Mouse (Mus musculus): ENCODE results near the gene Acp5. TPM values are rescaled to one million over a fixed set of nuclear protein-coding genes. Genes with fewer than 3 reads are reported as not detected.
A peak's percentile ranks its signal among the peaks of the same experiment; 100 is the strongest.

Acp5 gene
- polyA plus RNA-seq, 1 experiment from 2014 or later = 9.1 TPM

DNA sequence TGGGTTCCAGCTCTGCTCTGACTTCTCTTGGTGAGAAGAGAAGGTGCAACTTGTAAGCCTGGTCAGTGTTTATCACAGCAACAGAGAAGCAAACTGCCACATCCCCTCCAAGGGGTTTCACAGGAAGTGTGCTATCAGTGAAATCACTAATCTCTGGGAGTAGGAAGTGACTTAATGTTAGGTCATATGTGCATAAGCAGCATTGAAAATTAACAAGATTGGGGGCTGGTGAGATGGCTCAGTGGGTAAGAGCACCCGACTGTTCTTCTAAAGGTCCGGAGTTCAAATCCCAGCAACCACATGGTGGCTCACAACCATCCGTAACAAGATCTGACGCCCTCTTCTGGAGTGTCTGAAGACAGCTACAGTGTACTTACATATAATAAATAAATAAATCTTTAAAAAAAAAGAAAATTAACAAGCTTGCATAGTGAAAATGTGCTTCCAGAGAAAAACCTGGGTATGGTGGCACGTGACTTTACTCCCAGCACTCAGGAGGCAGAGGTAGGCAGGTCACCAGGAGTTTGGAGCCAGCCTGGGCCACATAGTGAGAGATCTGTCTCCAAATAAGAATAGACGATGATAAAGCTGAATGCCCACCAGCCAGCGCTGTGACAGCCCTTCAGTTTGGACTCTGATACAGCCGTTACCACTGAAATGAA is 8.9 kb upstream of the Acp5 start:
- no peaks in the 10 kb centered on the region for H3K9me3 ChIP-seq (ENCODE audit: low read length)
- TF ChIP-seq CTCF (IDR thresholded peaks at IDR 0.05) = no peak
- no peak for TF ChIP-seq EP300 (IDR thresholded peaks at IDR 0.05)
- H3K27me3 ChIP-seq (replicated peaks; ENCODE audit: insufficient read depth, low read length) = no peaks in the 10 kb centered on the region
- H3K4me1 ChIP-seq (ENCODE audit: insufficient read depth, low read depth, low read length) = no peaks in the 10 kb centered on the region
- no peak for ATAC-seq
- no peak overlapping the region for H3K4me3 ChIP-seq (ENCODE audit: low read depth, low read length)
- H3K27ac ChIP-seq (ENCODE audit: low read length) = no peak overlapping the region
- WGBS = 76% methylated on average over 7 of the region's 8 CpGs
- no peaks in the 10 kb centered on the region for H3K36me3 ChIP-seq (ENCODE audit: insufficient read depth, low read length)
- H3K4me2 ChIP-seq (replicated peaks; ENCODE audit: low read depth, low read length) = no peak overlapping the region
- H3K9ac ChIP-seq (replicated peaks; ENCODE audit: low read depth) = no peak overlapping the region
- DNase-seq (ENCODE audit: low spot score) = no peak

DNA sequence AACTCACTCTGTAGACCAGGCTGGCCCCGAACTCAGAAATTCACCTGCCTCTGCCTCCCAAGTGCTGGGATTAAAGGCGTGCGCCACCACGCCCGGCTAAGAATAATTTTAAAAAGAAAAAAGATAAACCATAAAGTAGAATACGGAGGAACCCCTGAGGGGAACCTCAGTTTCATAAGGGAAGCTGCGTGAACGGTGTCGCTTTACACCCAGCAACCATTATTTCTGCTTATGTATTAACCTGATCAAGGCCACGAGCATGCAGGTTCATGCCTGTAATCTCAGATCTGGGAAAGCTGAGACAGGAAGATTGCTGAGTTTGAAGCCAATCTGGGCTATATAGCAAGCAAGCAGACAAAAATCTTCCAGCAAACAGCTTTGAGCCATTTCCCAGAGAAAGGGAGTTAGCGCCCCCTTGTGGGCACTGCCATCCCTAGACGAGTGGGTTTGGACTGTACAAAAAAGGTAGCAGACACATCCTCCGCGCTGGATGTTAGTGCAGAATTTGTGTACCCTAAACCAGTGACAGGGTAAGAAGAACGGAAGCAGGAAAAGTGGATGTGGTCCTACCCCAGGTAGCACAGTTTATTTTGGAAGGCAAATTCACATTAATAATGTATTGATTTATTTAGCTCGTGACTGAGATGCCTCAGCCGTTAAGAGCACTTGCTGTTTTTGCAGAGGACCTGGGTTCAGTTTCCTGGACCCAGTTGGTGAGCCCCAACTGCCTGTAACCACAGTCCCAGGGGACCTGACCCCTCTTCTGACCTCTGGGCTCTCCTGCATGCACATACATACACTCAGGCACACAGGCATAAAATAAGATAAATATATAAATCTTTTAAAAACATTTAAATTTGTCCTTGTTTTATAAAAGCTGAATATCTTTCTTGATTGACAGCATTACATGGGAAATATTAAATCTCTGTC is 7.9 kb upstream of the Acp5 start:
- DNase-seq (ENCODE audit: low spot score) (peak; percentile 86), ATAC-seq (peak; percentile 54)
- no peak for TF ChIP-seq EP300 (IDR thresholded peaks at IDR 0.05)
- peak; percentile 96 for TF ChIP-seq CTCF (IDR thresholded peaks at IDR 0.05)
- 48% methylated on average over 17 of the region's 17 CpGs for WGBS
- H3K36me3 ChIP-seq (ENCODE audit: insufficient read depth, low read length) = no peaks in the 10 kb centered on the region
- H3K27me3 ChIP-seq (replicated peaks; ENCODE audit: insufficient read depth, low read length) = no peaks in the 10 kb centered on the region
- H3K4me1 ChIP-seq (ENCODE audit: insufficient read depth, low read depth, low read length) = no peaks in the 10 kb centered on the region
- H3K27ac ChIP-seq (ENCODE audit: low read length) = no peak overlapping the region
- H3K4me3 ChIP-seq (ENCODE audit: low read depth, low read length) = no peak overlapping the region
- no peak overlapping the region for H3K9ac ChIP-seq (replicated peaks; ENCODE audit: low read depth)
- H3K9me3 ChIP-seq (ENCODE audit: low read length) = no peaks in the 10 kb centered on the region
- H3K4me2 ChIP-seq (replicated peaks; ENCODE audit: low read depth, low read length) = no peak overlapping the region

DNA sequence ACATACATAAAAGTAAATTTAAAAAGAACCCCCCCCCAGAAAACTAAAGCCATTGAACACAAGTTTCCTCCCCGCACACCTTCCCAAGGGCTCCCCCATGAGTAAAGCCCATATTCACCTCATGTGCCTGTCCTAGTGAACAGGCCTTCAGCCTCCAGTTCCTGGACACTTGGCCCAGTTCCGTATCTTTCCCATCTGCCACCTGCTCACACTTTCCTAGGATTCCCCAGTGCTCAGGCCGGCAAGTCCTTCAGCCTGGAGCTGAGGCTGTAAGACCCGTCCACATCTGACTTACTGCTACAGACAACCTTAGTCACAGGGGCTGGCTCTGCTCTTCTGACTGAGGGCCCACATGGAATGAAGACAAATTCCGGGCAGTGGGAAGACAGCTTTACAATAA is 4.2 kb upstream of the Acp5 start:
- DNase-seq (ENCODE audit: low spot score) (no peak), ATAC-seq (no peak)
- Histone ChIP-seq H3K4me3 (ENCODE audit: low read depth, low read length) (no peak overlapping the region), H3K9ac (replicated peaks; ENCODE audit: low read depth) (no peak overlapping the region), H3K4me1 (ENCODE audit: insufficient read depth, low read depth, low read length) (no peaks in the 10 kb centered on the region), H3K27me3 (replicated peaks; ENCODE audit: insufficient read depth, low read length) (no peaks in the 10 kb centered on the region), H3K27ac (ENCODE audit: low read length) (no peak overlapping the region), H3K36me3 (ENCODE audit: insufficient read depth, low read length) (no peaks in the 10 kb centered on the region), H3K9me3 (ENCODE audit: low read length) (no peaks in the 10 kb centered on the region), H3K4me2 (replicated peaks; ENCODE audit: low read depth, low read length) (no peak overlapping the region)
- 82% methylated on average over 5 of the region's 5 CpGs for WGBS
- TF ChIP-seq EP300 (IDR thresholded peaks at IDR 0.05) = no peak
- no peak for TF ChIP-seq CTCF (IDR thresholded peaks at IDR 0.05)

DNA sequence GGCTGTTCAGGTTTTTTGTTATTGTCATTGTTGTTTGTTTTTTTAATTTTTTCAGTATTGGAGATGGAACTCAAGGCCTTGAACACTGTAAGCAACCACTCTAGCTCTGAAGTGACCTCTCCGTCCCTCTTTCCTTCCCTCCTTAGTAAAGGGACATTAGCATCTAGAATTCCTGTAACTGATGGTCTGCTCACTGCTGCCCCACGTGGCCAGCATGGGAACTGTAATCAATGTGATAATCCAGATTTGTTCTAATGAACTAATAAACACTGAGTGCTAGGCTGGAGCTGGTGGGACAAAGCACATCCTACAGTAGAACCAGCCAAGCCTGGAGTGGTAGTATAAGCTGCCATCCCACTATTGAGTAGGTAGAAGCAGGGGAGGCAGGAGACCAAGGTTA is 3.0 kb upstream of the Acp5 start:
- 19% methylated on average over 2 of the region's 2 CpGs for WGBS
- Histone ChIP-seq H3K36me3 (ENCODE audit: insufficient read depth, low read length) (no peaks in the 10 kb centered on the region), H3K4me2 (replicated peaks; ENCODE audit: low read depth, low read length) (no peak overlapping the region), H3K4me3 (ENCODE audit: low read depth, low read length) (no peak overlapping the region), H3K9ac (replicated peaks; ENCODE audit: low read depth) (no peak overlapping the region), H3K4me1 (ENCODE audit: insufficient read depth, low read depth, low read length) (no peaks in the 10 kb centered on the region), H3K9me3 (ENCODE audit: low read length) (no peaks in the 10 kb centered on the region), H3K27ac (ENCODE audit: low read length) (no peak overlapping the region), H3K27me3 (replicated peaks; ENCODE audit: insufficient read depth, low read length) (no peaks in the 10 kb centered on the region)
- ATAC-seq (no peak), DNase-seq (ENCODE audit: low spot score) (no peak)
- TF ChIP-seq CTCF (IDR thresholded peaks at IDR 0.05) = peak; percentile 88
- TF ChIP-seq EP300 (IDR thresholded peaks at IDR 0.05) = no peak

DNA sequence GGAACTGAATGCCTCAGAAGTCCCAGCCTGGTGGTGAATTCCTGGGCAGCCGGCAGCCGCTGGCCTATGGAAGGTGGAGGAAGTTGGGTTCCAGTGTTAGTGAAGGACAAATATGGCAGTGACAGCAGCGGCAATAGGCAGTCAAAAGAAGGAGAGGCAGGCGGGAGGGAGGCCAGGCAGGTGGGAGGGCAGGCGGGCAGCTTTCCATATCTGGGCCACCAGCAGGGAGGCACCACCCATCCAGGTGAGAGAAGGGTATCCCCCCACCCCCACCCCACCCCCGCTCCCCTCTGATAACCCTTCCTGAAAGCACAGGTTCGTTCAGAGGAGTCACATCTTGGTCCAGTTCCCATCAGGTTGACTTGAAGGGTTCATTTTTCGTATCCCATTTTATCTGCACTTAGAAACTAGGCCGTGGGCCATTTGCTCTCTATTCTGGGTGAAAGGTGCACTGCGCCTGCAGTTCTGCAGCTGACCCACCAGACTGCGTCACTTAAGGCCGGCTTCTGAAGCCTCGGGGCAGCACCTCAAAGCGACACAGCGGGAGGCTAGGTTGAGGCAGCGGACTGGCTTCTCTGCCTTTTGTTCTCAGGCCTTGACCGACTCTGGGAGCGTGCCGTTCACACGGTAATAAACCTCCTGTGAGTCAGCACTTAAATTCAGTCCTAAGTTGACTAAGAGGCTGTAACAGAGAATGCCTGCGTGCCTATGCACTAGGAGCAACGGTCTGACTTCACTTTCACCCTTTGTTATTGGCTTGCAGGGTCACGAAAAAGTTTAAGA is 1.4 kb upstream of the Acp5 start:
- Histone ChIP-seq H3K4me3 (ENCODE audit: low read depth, low read length) (no peak overlapping the region), H3K27me3 (replicated peaks; ENCODE audit: insufficient read depth, low read length) (no peaks in the 10 kb centered on the region), H3K4me1 (ENCODE audit: insufficient read depth, low read depth, low read length) (no peaks in the 10 kb centered on the region), H3K4me2 (replicated peaks; ENCODE audit: low read depth, low read length) (no peak overlapping the region), H3K36me3 (ENCODE audit: insufficient read depth, low read length) (no peaks in the 10 kb centered on the region), H3K9ac (replicated peaks; ENCODE audit: low read depth) (no peak overlapping the region), H3K27ac (ENCODE audit: low read length) (no peak overlapping the region), H3K9me3 (ENCODE audit: low read length) (no peaks in the 10 kb centered on the region)
- no peak for ATAC-seq
- 27% methylated on average over 23 of the region's 23 CpGs for WGBS
- no peak for DNase-seq (ENCODE audit: low spot score)
- TF ChIP-seq CTCF (IDR thresholded peaks at IDR 0.05) = no peak
- no peak for TF ChIP-seq EP300 (IDR thresholded peaks at IDR 0.05)
